Mouse (Mus musculus): Measurements from ENCODE around the gene Acsbg2. TPM values are rescaled to one million over a fixed set of nuclear protein-coding genes. Genes with fewer than 3 reads are reported as not detected.
"Not testable (repeated sequence)": the region's sequence is repeated elsewhere in the genome, so short reads cannot be mapped to it uniquely, and the experiment has no call there.

Acsbg2 gene
- not detected for total RNA-seq (2021)

DNA sequence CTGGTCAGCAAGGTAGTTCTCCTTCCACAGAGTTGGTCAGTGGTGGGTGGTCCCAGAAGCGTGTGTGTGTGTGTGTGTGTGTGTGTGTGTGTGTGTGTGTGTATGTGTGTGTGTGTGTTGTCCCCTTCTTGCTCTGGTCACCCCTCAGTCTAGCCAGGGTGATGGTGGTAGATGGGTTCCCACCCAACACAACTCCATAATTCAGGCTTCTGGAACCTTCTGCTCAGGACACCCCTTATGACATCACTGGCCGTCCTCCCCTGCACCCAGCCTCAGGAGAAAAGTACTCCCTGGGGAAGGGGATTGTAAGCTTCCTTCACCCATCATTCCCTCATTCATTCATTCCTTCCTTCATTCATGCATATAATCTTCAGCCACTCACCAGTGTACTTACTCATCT is at the start of gene Acsbg2:
TSS of gene Acsbg2 (minus strand) at position 211 of the 400 bp plus-strand sequence.
- no peak for DNase-seq (ENCODE audit: low spot score)
- intact Hi-C loops (cut with DNase I) = no loop called here

DNA sequence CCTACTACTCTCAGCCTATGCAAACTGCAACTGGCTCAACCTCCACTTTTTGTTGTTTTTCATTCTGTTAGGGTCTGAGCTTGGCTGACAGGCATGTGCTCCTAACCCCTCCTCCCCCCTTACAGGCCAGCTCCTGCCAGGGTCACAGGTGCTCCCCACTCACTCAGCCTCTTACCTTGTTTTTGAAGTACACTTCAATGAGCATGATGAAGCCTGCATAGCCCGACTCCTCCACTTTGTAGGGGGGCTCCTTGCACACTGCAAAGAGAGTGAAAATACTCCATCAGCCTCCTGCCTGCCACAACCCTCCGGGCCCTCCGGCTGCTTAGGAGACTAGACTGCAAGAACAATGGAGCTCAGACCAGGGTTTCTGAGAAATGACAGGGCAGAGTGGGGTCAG is 45.5 kb upstream of the Acsbg2 start:
- intact Hi-C loops (cut with DNase I) = no loop called here
- no peak for DNase-seq (ENCODE audit: low spot score)

DNA sequence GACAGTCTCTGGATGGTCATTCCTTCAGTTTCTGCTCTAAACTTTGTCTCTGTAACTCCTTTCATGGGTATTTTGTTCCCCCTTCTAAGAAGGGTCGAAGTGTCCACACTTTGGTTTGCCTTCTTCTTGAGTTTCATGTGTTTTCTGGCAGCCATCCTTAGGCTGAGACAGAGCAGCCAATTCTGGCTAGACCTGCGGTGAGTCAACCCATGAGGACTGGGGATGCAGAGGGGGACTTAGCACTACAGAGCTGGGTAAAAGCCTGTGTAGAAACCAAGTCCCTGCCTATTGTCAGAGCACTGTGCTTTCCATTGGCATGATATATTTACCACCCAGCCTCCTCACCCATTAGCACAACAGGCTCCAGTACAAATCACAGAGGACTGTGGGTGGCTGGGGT is 42.9 kb upstream of the Acsbg2 start:
- intact Hi-C loops (cut with DNase I) = no loop called here
- DNase-seq (ENCODE audit: low spot score) = no peak

DNA sequence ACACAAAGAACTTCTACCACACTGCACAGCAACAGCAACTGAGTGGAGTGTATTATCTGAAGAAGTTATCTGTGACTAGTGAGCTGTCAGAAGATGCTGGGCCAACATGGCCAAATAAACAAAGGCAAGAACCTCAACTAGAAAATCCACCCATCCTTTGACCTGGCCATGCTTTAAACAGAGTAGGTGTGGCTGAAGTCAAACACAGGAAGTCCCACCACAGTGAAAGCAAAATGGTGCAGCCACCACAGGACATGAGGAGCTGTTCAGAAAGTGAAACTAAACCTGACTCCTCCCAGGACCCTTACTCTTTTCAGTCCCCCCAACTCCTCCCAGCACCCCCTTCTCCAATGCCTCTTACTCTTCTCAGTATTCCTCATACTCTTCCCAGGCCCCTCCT is 39.2 kb upstream of the Acsbg2 start:
- DNase-seq (ENCODE audit: low spot score) = no peak
- intact Hi-C loops (cut with DNase I) = no loop called here

DNA sequence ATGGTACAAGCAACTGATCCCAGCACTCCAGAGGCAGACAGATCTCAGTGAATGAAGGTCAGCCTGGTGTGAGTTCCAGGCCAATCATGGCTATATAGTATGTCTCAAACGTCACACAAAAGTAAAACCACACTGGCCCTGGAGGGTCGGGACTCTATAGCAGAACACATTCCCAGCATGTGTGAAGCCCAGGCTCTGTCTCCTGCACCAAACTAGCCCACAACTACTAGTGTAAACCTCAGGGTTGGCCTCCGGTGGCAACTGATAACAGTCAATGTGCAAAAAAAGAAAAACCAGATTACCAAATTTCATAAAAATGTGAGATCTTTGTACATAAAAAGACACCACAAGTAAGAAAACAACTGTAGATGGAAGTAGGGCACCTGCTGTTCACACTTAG is 38.8 kb upstream of the Acsbg2 start:
- intact Hi-C loops (cut with DNase I) = no loop called here
- no peak for DNase-seq (ENCODE audit: low spot score)

DNA sequence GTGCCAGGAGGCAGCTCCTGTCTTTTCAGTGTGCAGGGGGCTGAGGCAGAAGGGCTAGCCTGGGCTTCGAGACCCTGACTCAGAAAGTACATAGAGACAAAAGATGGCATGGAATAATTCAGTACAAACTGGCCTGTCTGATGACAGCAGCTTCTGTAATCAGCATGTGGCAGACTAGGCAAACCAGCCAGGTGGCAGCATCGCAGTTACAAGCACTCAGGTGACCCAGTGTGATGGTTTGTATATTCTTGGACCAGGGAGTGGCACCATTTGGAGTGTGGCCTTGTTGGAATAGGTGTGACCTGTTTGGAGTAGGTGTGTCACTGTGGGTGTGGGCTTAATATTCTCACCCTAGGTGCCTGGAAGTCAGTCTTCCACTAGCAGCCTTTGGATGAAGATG is 35.5 kb upstream of the Acsbg2 start:
- intact Hi-C loops (cut with DNase I); DNase-seq (ENCODE audit: low spot score): not testable (repeated sequence)

DNA sequence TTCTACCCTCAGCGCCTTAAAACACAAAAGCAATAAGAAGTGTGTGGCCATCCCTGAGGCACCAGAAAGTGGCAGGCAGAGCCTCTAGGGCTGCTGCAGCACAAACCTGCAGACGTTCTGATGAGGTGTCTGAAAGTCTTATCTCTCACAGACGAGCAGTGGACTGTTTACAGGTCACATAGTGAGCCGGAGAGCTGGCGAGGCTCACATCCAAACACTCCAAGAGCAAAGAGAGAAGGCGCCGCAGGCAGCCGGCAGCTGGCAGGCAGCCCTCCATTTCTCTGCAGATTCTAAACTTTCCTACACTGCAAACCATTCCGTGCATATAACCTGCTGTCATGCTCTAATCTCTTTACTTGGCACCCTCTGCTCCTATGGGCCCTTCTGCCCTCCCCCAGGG is 33.6 kb upstream of the Acsbg2 start:
- DNase-seq (ENCODE audit: low spot score) = no peak
- intact Hi-C loops (cut with DNase I) = no loop called here

DNA sequence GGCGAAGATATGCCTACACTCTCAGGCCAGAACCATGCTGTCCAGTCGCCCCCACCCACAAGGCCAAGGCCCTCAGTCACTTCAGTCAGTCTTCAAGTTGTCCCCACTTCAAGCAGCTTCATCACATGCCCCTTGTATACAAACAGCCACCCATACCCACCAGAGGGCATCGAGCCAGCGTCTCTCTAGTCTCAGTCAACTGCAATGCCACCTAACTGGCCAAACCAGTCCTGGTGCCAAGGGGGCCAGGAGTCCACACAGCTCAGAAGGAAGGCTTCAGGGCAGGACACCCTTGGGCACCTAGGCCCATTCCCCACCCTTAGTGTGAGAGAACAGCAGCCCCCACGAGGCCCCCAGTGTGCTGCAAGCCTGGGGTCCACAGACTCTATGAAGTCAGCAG is 32.8 kb upstream of the Acsbg2 start:
- intact Hi-C loops (cut with DNase I) = no loop called here
- no peak for DNase-seq (ENCODE audit: low spot score)

DNA sequence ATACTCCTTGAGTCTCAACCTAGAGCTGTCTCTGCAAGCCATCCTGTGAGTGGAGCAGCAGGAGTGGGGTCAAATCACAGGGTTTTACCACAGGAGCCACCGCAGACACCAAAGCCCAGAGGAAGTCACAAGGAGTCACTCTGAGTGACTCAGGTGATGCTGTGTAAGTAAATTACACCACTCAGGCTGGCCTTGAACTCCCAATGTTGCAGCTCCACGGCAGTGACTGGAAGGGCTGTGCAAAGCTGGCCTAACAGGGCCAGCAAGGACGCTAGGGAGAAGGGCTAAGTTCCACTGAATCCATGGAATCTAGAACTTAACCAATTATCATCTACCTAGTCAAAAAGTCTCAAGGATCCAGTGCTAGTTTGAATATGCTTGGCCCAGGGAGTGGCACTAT is 31.9 kb upstream of the Acsbg2 start:
- intact Hi-C loops (cut with DNase I) = no loop called here

DNA sequence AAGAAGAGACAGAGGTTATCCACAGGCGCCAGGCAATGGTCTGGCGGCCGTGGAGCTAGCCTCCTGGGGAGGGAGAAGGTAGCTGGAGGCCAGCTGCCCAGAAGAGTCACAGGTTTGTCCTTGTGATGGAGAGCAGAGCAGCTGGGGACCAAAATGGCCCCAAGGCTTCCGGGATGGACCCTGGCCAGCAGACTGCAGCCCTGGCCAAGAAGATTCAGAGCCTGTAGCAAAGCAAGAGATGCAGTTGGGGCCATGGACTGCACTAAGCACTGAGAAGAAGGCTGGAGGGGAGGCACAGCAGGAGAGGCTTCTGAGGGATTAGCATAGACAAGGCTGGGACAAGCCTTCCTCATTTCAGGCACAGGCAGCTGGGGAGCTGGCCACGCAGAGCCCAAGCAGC is 28.5 kb upstream of the Acsbg2 start:
- intact Hi-C loops (cut with DNase I) = no loop called here

More for the DNA sequence above, 31.9 kb upstream of the Acsbg2 start:
- no peak for DNase-seq (ENCODE audit: low spot score)

DNA sequence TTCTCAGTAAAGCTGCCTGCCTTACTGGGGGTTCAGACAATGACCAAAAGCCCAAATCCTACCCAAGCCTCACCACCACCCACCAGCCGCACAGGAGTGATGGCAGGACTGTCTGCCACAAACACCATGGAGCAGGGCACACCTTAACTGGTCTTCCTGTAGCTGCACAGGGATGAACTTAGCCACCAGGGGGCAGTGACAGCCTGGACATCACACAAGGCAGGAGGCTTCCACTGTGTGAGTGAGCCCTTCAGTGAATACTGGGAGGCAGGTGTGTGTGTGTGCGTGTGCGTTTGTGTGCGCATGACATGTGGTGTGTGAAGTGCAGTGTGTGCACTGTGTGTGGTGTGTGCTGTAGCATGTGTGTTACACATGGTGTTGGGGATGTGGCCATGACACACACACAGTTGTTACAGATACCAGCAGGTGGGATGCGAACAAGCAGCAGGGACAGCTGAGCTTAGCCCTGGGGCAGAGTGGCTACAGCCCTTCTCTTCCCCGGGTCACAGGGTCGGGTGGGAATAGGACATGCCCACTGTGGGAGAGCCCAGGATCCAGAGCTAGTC is 23.5 kb upstream of the Acsbg2 start:
- intact Hi-C loops (cut with DNase I) = loop anchor here (2.0 to 10.0 kb wide), 3 partner anchors 40 to 267 kb away; partner anchors contain the start of gene Mllt1
- DNase-seq (ENCODE audit: low spot score) = peak; percentile 36

More for the DNA sequence above, 28.5 kb upstream of the Acsbg2 start:
- no peak for DNase-seq (ENCODE audit: low spot score)

DNA sequence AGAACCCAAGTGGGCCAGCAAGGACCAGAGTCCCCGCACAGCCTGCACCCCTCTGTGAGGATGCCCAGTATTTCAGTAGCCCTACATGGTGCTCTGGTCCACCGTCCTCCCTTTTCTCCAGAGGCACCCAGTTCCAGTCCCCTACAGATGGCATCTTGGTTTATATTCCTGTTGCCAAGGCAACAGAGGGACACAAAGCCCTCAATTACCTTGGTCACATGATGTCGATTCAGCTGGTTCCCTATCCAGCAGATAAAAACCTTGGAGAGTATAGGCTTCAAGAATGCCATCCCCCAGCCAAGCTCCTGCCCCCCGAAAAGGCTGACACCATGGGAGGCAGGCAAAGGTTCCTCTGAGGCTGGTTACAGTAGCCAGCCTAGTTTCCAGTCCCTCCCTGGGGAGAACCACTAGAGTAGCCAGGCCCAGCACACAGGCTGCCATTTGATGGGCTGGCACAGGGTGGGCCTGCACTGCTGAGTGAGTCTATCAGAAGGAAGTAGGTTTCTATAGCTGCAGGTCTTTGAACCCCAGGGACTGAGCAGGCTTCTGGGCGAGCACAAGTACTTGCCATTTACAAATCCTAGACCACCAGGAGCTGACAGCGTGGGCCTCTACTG is 22.4 kb upstream of the Acsbg2 start:
- DNase-seq (ENCODE audit: low spot score) = no peak
- intact Hi-C loops (cut with DNase I) = loop anchor here (2.0 to 10.0 kb wide), 3 partner anchors 41 to 268 kb away; partner anchors contain the start of gene Mllt1

DNA sequence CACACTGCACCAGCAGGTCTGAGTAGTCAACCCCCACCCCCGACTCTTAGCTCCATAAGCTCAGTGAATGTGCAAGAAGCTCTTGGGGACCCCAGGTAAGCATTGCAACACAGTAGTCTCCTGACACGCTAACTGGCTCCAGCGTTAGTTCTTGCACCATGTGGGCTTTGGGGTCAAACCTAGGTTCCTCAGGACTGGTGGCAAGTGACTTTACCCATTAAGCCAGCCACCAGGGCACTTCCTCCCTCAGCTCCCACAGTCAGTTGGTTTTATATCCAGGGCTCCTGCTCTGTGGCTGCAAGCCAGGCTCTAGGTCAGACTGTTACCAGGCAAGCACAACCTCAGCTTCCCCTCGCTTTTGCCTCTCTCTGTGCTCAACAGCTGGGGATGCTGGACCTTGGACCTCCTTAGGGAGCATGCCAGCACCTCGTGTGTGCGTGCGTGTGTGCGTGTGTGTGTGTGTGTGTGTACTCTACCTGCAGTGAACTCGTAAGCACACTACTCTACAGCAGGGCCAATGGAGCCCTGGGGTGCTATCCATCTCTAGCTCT is 21.2 kb upstream of the Acsbg2 start:
- intact Hi-C loops (cut with DNase I) = loop anchor here (5.0 to 10.0 kb wide), 2 partner anchors 42 to 269 kb away; partner anchors contain the start of gene Mllt1
- DNase-seq (ENCODE audit: low spot score) = no peak

DNA sequence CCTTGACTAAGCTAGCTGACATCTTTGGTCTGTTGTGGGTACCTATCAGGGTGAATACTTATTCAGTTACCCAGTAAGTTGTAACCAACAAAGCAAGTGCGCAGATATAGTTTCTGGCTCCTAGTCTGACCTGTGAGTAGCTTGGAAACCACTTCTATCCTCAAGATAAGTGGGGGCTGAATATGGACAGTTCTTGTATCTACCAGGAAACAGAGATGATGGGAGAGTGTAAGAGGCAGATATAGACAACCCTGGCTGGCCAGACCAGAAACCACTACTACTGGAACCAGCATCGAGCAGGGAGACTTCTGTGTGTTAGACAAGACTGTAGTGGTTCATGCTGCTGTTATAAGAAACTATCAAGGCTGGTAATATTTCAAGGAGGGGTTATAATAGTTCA is 15.8 kb upstream of the Acsbg2 start:
- intact Hi-C loops (cut with DNase I) = loop anchor here (10.0 kb wide), 1 partner anchor 275 kb away; no protein-coding TSS in a partner anchor
- no peak for DNase-seq (ENCODE audit: low spot score)

DNA sequence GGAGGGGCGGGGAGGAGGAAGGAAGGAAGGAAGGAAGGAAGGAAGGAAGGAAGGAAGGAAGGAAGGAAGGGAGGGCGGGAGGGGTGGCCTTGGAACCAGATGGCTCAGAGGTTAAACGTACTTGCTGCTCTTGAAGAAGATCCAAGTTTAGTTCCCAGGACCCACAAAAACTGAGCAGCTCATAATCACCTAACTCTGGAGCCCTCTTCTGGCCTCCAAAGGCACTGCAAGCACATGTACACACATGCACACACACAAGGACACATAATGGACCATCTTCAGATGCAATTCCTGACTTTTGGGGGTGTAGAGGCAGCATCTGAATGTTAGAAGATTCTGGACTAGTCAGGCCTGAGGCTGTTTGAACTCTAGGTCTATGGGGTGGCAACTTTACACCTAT is 13.8 kb upstream of the Acsbg2 start:
- no peak for DNase-seq (ENCODE audit: low spot score)
- intact Hi-C loops (cut with DNase I) = no loop called here

DNA sequence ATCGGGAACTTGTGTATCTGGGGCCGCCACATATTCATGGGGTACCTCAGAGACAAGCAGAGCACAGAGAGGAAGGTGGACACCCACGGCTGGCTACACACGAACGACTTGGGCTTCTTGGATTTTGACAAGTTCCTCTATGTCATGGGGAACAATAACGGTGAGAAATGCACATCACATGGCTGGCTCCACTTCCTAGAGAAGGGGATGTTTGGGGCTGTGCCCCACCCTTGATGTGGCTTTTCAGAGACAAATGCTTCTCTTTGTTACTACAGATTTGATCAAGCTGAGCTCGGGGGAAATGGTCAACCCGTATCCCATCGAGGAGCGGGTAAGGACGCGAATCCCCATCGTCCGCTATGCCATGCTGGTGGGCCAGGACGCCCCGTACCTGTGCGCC is 10.6 kb upstream of the Acsbg2 start:
- DNase-seq (ENCODE audit: low spot score) = no peak
- intact Hi-C loops (cut with DNase I) = no loop called here

DNA sequence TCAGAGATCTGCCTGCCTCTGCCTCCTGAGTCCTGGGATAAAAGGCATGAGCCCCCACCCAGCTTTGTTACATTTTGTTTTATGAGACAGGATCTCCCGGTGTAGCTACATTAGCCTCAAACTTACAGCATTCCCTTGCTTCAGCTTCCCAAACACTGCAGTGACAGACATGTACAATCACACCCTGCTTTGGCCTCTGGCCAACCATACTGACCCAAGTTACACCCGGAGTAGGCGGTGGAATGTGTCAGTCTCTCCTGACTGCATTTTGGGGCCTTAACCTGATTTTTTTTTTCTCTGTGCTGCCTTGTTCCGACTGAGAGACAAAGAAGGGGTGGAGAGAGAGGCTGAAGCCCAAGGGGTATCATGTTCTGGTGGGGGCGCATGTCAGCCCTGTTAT is 10.1 kb upstream of the Acsbg2 start:
- no peak for DNase-seq (ENCODE audit: low spot score)
- intact Hi-C loops (cut with DNase I) = no loop called here

DNA sequence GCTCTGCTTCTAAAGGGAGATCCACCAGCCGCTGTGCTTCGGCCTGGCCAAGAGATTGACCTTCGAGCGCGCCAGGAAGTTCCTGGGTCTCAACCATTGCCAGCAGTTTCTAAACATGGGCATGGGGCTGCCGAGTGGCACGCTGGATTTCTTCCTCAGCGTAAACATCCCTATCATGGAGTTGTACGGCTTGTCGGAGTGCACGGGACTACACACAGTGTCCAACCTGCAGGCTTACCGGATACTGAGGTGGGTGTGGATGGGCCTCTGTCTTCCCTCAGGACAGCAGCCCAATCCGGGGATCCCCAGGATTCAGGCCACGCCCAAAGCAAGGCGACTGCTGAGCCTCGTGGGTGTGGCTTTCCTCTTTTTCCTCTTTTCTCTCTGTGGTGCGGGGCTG is 9.4 kb upstream of the Acsbg2 start:
- intact Hi-C loops (cut with DNase I) = no loop called here
- no peak for DNase-seq (ENCODE audit: low spot score)

DNA sequence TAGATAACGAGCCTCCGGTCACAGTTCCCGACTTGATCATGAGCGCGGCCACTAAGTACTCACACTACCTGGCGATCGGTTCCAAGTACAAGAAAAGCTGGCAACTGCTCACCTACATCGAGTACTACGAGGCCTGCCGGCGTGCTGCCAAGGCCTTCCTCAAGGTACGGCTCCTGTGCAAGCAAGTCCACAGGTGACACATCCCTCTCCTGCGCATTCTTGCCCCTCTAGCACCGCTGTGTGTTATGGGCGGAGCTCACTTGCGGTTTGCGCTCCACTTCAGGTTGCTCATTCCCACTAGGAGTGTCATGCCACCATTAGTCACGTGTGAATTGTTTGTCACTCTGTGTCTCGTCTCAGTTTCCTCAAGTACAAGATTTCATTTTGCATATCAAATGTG is 3.2 kb upstream of the Acsbg2 start:
- DNase-seq (ENCODE audit: low spot score) = no peak
- intact Hi-C loops (cut with DNase I) = no loop called here

DNA sequence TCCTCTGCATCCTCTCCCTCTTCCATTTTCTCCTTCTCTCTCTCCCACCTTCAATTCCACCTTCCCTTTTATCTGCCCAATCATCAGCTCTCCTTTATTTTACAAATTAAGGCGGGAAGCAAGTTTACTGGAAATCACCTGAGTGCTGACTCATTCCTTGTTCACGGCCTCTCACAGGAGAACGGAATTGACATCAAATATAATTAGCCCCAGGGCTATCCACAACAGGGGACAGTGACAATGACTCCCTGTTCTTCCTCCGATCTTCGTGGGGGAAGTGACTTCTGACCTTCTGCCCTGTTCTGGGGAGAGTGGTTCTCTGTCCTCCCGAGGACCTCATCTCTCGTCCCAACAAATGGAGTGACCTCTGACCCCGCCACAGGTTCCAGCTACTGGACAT is 2.7 kb upstream of the Acsbg2 start:
- DNase-seq (ENCODE audit: low spot score) = no peak
- intact Hi-C loops (cut with DNase I) = no loop called here

DNA sequence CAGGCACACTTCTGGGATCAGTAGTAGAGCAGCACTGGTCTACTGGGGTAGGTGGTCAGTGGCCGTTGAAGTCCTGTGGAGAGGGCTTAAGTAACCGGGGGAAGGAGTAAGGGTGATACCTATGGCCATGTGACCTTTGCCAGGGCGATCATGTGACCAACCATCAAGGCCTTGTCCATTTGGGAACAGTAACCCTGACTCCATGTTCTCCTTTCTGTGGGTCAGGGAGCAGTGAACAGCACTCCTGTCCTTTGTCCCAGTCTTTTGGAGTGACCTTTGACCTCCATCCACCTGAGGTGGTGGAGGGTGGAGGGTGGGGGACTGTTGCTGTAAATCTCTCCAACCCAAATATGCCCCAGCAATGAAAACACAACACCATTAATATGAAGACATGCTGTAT is 2.2 kb upstream of the Acsbg2 start:
- no peak for DNase-seq (ENCODE audit: low spot score)
- intact Hi-C loops (cut with DNase I) = no loop called here

Measured in heart, postnatal 25 days (tissue).